Mouse (Mus musculus): ENCODE data around the gene H2-Ob.
A peak's percentile ranks its signal among the peaks of the same experiment; 100 is the strongest.

The H2-Ob gene

GRCm38 (mm10) chr17:34238706-34239105, at the start of gene H2-Ob:
H2-Ob (plus strand) TSS chr17:34238903.
- peak; percentile 85 to 91 for DNase-seq (ENCODE audit: low spot score in 2 of 2)

- DNase-seq (ENCODE audit: low spot score in 2 of 2) = no peak
Observed at GRCm38 (mm10) chr17:34188986-34189385, 49.7 kb upstream of the H2-Ob start.

GRCm38 (mm10) chr17:34192852-34193251, 45.9 kb upstream of the H2-Ob start:
- DNase-seq (ENCODE audit: low spot score in 2 of 2) = no peak

- DNase-seq (ENCODE audit: low spot score in 2 of 2) = no peak
Observed at GRCm38 (mm10) chr17:34193468-34193867, 45.2 kb upstream of the H2-Ob start.

- no peak for DNase-seq (ENCODE audit: low spot score in 2 of 2)
Observed at GRCm38 (mm10) chr17:34194723-34195122, 44.0 kb upstream of the H2-Ob start.

- peak; percentile 86 for DNase-seq (ENCODE audit: low spot score in 2 of 2)
Observed at GRCm38 (mm10) chr17:34196491-34196890, 42.2 kb upstream of the H2-Ob start.

GRCm38 (mm10) chr17:34196941-34197894, 41.5 kb upstream of the H2-Ob start, which contains the start of gene Psmb8:
Psmb8 (plus strand) TSS chr17:34197721.
- DNase-seq (ENCODE audit: low spot score in 2 of 2) = peak; percentile 88 to 93

GRCm38 (mm10) chr17:34197904-34198520, 40.7 kb upstream of the H2-Ob start:
- DNase-seq (ENCODE audit: low spot score in 2 of 2) = peak; percentile 88 to 90

GRCm38 (mm10) chr17:34198521-34198912, 40.2 kb upstream of the H2-Ob start:
- no peak for DNase-seq (ENCODE audit: low spot score in 2 of 2)

GRCm38 (mm10) chr17:34199050-34199619, 39.6 kb upstream of the H2-Ob start:
- no peak for DNase-seq (ENCODE audit: low spot score in 2 of 2)

GRCm38 (mm10) chr17:34200047-34200446, 38.7 kb upstream of the H2-Ob start:
- no peak for DNase-seq (ENCODE audit: low spot score in 2 of 2)

GRCm38 (mm10) chr17:34200772-34201505, 37.8 kb upstream of the H2-Ob start:
- DNase-seq (ENCODE audit: low spot score in 2 of 2) = no peak

- DNase-seq (ENCODE audit: low spot score in 2 of 2) = no peak
Observed at GRCm38 (mm10) chr17:34201506-34202055, 37.1 kb upstream of the H2-Ob start.

- no peak for DNase-seq (ENCODE audit: low spot score in 2 of 2)
Observed at GRCm38 (mm10) chr17:34202760-34203442, 35.8 kb upstream of the H2-Ob start.

GRCm38 (mm10) chr17:34203444-34203843, 35.3 kb upstream of the H2-Ob start, which contains the start of gene Tap2:
Tap2 (plus strand) TSS chr17:34203527.
- DNase-seq (ENCODE audit: low spot score in 2 of 2) = no peak

GRCm38 (mm10) chr17:34204303-34205010, 34.2 kb upstream of the H2-Ob start:
- DNase-seq (ENCODE audit: low spot score in 2 of 2) = peak; percentile 90 to 91

GRCm38 (mm10) chr17:34205021-34205745, 33.5 kb upstream of the H2-Ob start:
- DNase-seq (ENCODE audit: low spot score in 2 of 2) = peak in 1 of 2 experiments; percentile 31

GRCm38 (mm10) chr17:34205746-34206176, 32.9 kb upstream of the H2-Ob start:
- peak; percentile 55 to 60 for DNase-seq (ENCODE audit: low spot score in 2 of 2)

- DNase-seq (ENCODE audit: low spot score in 2 of 2) = no peak
Observed at GRCm38 (mm10) chr17:34206731-34207130, 32.0 kb upstream of the H2-Ob start.
